Mouse (Mus musculus) MEL (cell line): Measurements from ENCODE around the gene Ihh.

Source experiments
- ELF1 ChIP-seq: IDR thresholded peaks from 2 replicates; pipeline ENCODE4 v1.6.1; 2014; ENCODE audit warnings: low read depth, mild to moderate bottlenecking, inconsistent platforms, low read length, improper control_type of control experiment, moderate library complexity
- GATA1 ChIP-seq: IDR thresholded peaks from 2 replicates; pipeline ENCODE4 v1.6.1; 2011; ENCODE audit warnings: low read depth, low read length, improper control_type of control experiment
- MAX ChIP-seq: IDR thresholded peaks from 2 replicates; pipeline ENCODE4 v1.6.1; 2011; ENCODE audit warnings: low read length, improper control_type of control experiment
- MAZ ChIP-seq: IDR thresholded peaks from 2 replicates; pipeline ENCODE4 v1.6.1; 2012; ENCODE audit warnings: low read depth, mild to moderate bottlenecking, inconsistent platforms, low read length, improper control_type of control experiment
- UBTF ChIP-seq: IDR thresholded peaks from 2 replicates; pipeline ENCODE4 v1.6.1; 2012; ENCODE audit warnings: low read depth, mild to moderate bottlenecking, inconsistent platforms, low read length, improper control_type of control experiment, moderate library complexity, borderline replicate concordance; ENCODE audit not compliant: insufficient read depth

DNA sequence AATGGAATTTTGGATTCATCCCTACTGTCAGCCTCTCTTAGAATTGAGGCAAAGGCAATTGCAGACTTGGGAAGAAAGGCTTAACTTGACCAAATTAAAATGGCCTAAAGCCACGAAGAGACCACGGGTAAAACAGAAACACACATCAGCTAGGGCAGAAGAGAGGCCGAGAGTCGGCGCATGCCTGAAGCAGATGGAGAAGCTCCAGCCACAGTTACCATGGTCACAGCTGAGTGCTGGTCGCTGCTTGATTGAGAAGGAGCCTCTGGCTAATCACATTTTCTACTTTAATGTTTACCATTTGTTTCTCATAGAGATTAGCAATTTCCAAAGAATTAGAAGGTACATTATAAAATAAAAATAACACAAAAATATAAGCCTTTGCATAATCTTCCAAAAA, 49.7 kb upstream of the Ihh start:
- TF ChIP-seq MAZ = no peak
- no peak for TF ChIP-seq ELF1
- TF ChIP-seq MAX = no peak
- TF ChIP-seq UBTF = no peak
- no peak for TF ChIP-seq GATA1
